9 mouse cellular contexts compared by ENCODE assay signal in genomic region chr1:71837039-71837648, GRCm38 (mm10).
DNase-seq lines count a peak whose midpoint lies in the region; ATAC-seq and TF ChIP-seq lines count a peak whose summit lies in the region.
"Had no signal": no experiment of that assay in that cellular context is flagged by ENCODE, and none has a peak within 500 bp of the region (broad histone marks: within the 10 kb centered on the region; RNA-seq: fewer than 3 reads in every experiment).

No protein-coding gene starts in this region.

- no peak overlapping the region for H3K4me3 ChIP-seq in liver, embryonic 14.5 days (ENCODE audit: insufficient read depth in 1 of 2, low read depth in 2 of 2, low read length in 2 of 2)
- no peak overlapping the region for H3K4me3 ChIP-seq in midbrain, embryonic 10.5 days

- TF ChIP-seq EP300 in liver, embryonic 14.5 days (IDR thresholded peaks at IDR 0.05; ENCODE audit: low read depth), result no peak

- no peak for TF ChIP-seq CTCF in liver, embryonic 14.5 days (IDR thresholded peaks at IDR 0.05; ENCODE audit: low read depth)

- H3K4me1 ChIP-seq in liver, embryonic 14.5 days (replicated peaks; ENCODE audit: control insufficient read depth in 2 of 2, insufficient read depth in 2 of 2, low read length in 1 of 2), result peaks cover 0 to 2% of the 10 kb centered on the region in 2 experiments; a peak in 1 of 4 replicates
- no peaks in the 10 kb centered on the region for H3K4me1 ChIP-seq in midbrain, embryonic 10.5 days

- ATAC-seq in liver, embryonic 14.5 days (ENCODE audit: insufficient read depth), result no peak

- no peak overlapping the region for H3K27ac ChIP-seq in liver, embryonic 14.5 days
- no peak overlapping the region for H3K27ac ChIP-seq in midbrain, embryonic 10.5 days (replicated peaks)

- no peaks in the 10 kb centered on the region for H3K27me3 ChIP-seq in liver, embryonic 14.5 days (ENCODE audit: control insufficient read depth, insufficient read depth, low read length)
- no peaks in the 10 kb centered on the region for H3K27me3 ChIP-seq in midbrain, embryonic 10.5 days (ENCODE audit: low read depth, poor library complexity, severe bottlenecking)

- H3K4me2 ChIP-seq in liver, embryonic 14.5 days (ENCODE audit: low read depth), result peak overlapping the region; percentile 15; the same call in 1 of the 2 replicates

- no peaks in the 10 kb centered on the region for H3K36me3 ChIP-seq in liver, embryonic 14.5 days (replicated peaks; ENCODE audit: control insufficient read depth, insufficient read depth, low read depth)
- H3K36me3 ChIP-seq in midbrain, embryonic 10.5 days, result no peaks in the 10 kb centered on the region

- 69% methylated on average over 20 of the region's 20 CpGs for WGBS in liver, embryonic 14.5 days (ENCODE audit: insufficient replicate concordance)
- 89% methylated on average over 20 of the region's 20 CpGs for WGBS in midbrain, embryonic 10.5 days

- H3K9ac ChIP-seq in liver, embryonic 14.5 days (replicated peaks), result no peak overlapping the region

- H3K9me3 ChIP-seq in liver, embryonic 14.5 days (ENCODE audit: control insufficient read depth, low read length), result no peaks in the 10 kb centered on the region
- H3K9me3 ChIP-seq in midbrain, embryonic 10.5 days (replicated peaks), result no peaks in the 10 kb centered on the region

- DNase-seq in urinary bladder, postnatal 14 days (ENCODE audit: low spot score), result peak; percentile 66
- no peak for DNase-seq in urinary bladder, postnatal 10 days (ENCODE audit: low spot score)
- DNase-seq in kidney, adult 9 months, result peak; percentile 9
- DNase-seq in liver, embryonic 14.5 days (ENCODE audit: low read depth in 3 of 3, low spot score in 3 of 3), result peak; percentile 2 to 23 (median 22)
- peak; percentile 26 to 28 for DNase-seq in urinary bladder, postnatal 36 days (ENCODE audit: low spot score in 2 of 2)
- no peak for DNase-seq in right cerebral cortex, postnatal 14 days
- DNase-seq in midbrain, embryonic 10.5 days (ENCODE audit: low spot score), result no peak
- no peak for DNase-seq in adrenal gland, adult 2 months
- DNase-seq: thymus, adult 2 months had no signal

Comparison
In these comparisons a context has a peak if more than half of its experiments do, and no peak if none do; other contexts are left out.
1. DNase-seq: peak in urinary bladder, postnatal 14 days (single experiment), kidney, adult 9 months (single experiment), liver, embryonic 14.5 days (3 of 3) and urinary bladder, postnatal 36 days (2 of 2); none in urinary bladder, postnatal 10 days (single experiment), right cerebral cortex, postnatal 14 days (single experiment), midbrain, embryonic 10.5 days (single experiment) and adrenal gland, adult 2 months (single experiment).